Mouse (Mus musculus) kidney, postnatal 0 days (tissue): ENCODE results near the gene Hps6. TPM values are rescaled to one million over a fixed set of nuclear protein-coding genes. Genes with fewer than 3 reads are reported as not detected.

Source experiments
- ATAC-seq: fragments of 200-750 bp; cut with Nextera tagmentation; replicated peaks from 2 replicates; pipeline ENCODE4 v1.8.0; 2017; ENCODE audit warnings: low read depth, moderate number of reproducible peaks, moderate TSS enrichment, moderate library complexity; ENCODE audit not compliant: low FRiP score
- DNase-seq: peaks from one replicate; pipeline ENCODE4 v3.0.0-alpha.2; 2016; ENCODE audit warnings: low spot score
- H3K27ac ChIP-seq: fragments of 300-500 bp; sonication (generic); 2 replicates; pipeline ENCODE4 v1.5.1; 2014; ENCODE audit warnings: mild to moderate bottlenecking
- H3K27me3 ChIP-seq: fragments of 300-500 bp; sonication (generic); 2 replicates; pipeline ENCODE4 v1.6.1; 2014; ENCODE audit warnings: low read length, mixed read lengths; ENCODE audit not compliant: insufficient read depth
- H3K36me3 ChIP-seq: fragments of 300-500 bp; sonication (generic); 2 replicates; pipeline ENCODE4 v1.6.1; 2014; ENCODE audit warnings: low read length, mixed read lengths; ENCODE audit not compliant: insufficient read depth
- H3K4me1 ChIP-seq: fragments of 300-500 bp; sonication (generic); replicated peaks from 2 replicates; pipeline ENCODE4 v1.6.1; 2014; ENCODE audit warnings: antibody characterized with exemption, low read length, mixed read lengths; ENCODE audit not compliant: insufficient read depth
- H3K4me2 ChIP-seq: fragments of 300-500 bp; sonication (generic); 2 replicates; pipeline ENCODE4 v1.6.1; 2014; ENCODE audit warnings: mild to moderate bottlenecking, low read length, moderate library complexity, mixed read lengths
- H3K4me3 ChIP-seq: fragments of 300-500 bp; sonication (generic); replicated peaks from 2 replicates; pipeline ENCODE4 v1.5.1; 2014; ENCODE audit warnings: low read depth, low read length
- H3K9ac ChIP-seq: fragments of 300-500 bp; sonication (generic); 2 replicates; pipeline ENCODE4 v1.6.1; 2014; ENCODE audit warnings: low read depth, low read length
- H3K9me3 ChIP-seq: fragments of 300-500 bp; sonication (generic); replicated peaks from 2 replicates; pipeline ENCODE4 v1.6.1; 2016; ENCODE audit warnings: low read length, inconsistent platforms, mixed read lengths
- CTCF ChIP-seq: IDR thresholded peaks from 2 replicates; pipeline ENCODE4 v1.5.1; 2016; ENCODE audit warnings: antibody characterized with exemption, low read depth, mild to moderate bottlenecking, moderate library complexity
- WGBS: fragments of 180-500 bp; shearing (Covaris S2); extraction: QIAGEN DNeasy Blood & Tissue Kit; methylation state at CpG from one replicate; pipeline ENCODE4 v1.1.7; 2014; 5-methylcytosine and 5-hydroxymethylcytosine counted together
- polyA plus RNA-seq: library from polyadenylated mRNA; unstranded; fragments of >200 nt; fragmentation: Nextera tagmentation; extraction: Ambion mirVana; gene quantifications from 2 replicates; pipeline ENCODE4 v1.2.1, GENCODE M21; 2015

Gene Hps6
- polyA plus RNA-seq, 1 experiment from 2014 or later, result 7.2 TPM

DNA sequence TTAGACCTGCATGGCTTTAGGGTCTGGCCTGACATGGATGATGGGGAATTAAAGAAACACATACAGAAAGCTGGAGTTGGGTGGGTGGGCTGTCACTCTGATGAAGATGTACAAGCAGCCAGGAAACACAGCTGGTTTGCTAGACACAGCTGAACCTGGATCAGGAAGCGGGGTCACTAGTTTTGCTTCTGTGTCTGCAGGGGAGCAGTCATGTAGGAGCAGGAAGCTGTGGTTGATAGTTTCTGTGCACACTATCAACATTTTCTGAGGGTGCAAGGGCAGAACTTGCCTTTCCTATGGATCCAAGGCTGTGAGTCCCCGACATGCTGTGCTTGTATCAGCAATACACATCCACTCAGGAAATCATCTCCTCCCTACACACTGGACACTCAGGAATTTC is 47.2 kb downstream of the Hps6 start:
- DNase-seq, result no peak
- Histone ChIP-seq H3K9ac (no peak overlapping the region), H3K27ac (no peak overlapping the region), H3K9me3 (no peaks in the 10 kb centered on the region), H3K27me3 (no peaks in the 10 kb centered on the region), H3K4me1 (peaks cover 13% of the 10 kb centered on the region), H3K4me3 (no peak overlapping the region), H3K4me2 (no peak overlapping the region), H3K36me3 (no peaks in the 10 kb centered on the region)
- WGBS, result 74% methylated on average over 2 of the region's 2 CpGs
- no peak for ATAC-seq
- no peak for TF ChIP-seq CTCF

Other genes starting within 250 kb of the Hps6 start
- 32.8 and 33.0 TPM in 2 replicates for gene Mgea5, start 219.7 kb upstream of the Hps6 start, polyA plus RNA-seq
- gene Kcnip2, start 187.4 kb upstream of the Hps6 start, polyA plus RNA-seq, result 1.5 and 1.6 TPM in 2 replicates
- 13.2 and 14.7 TPM in 2 replicates for gene Armh3, start 5.0 kb upstream of the Hps6 start, polyA plus RNA-seq
- gene Pprc1, start 41.4 kb downstream of the Hps6 start, polyA plus RNA-seq, result 16.2 and 16.9 TPM in 2 replicates
- gene Ldb1, start 41.7 kb downstream of the Hps6 start, polyA plus RNA-seq, result 79.3 and 82.5 TPM in 2 replicates
- 50.0 and 60.0 TPM in 2 replicates for gene Nolc1, start 72.4 kb downstream of the Hps6 start, polyA plus RNA-seq
- gene Elovl3, start 128.4 kb downstream of the Hps6 start, polyA plus RNA-seq, result 0.07 TPM in 1 of 2 replicates, not detected in the other
- not detected in 2 replicates for gene Pitx3, start 144.8 kb downstream of the Hps6 start, polyA plus RNA-seq
- gene Gbf1, start 149.0 kb downstream of the Hps6 start, polyA plus RNA-seq, result 32.9 and 37.3 TPM in 2 replicates